ENCODE assay signal across 8 mouse cellular contexts in genomic region chr13:42051202-42051906, GRCm38 (mm10). TPM values are rescaled to one million over a fixed set of nuclear protein-coding genes. Genes with fewer than 3 reads are reported as not detected.
DNase-seq lines count a peak whose midpoint lies in the region; ATAC-seq and TF ChIP-seq lines count a peak whose summit lies in the region.

No protein-coding gene starts in this region.

- peak overlapping the region; percentile 72 for H3K4me2 ChIP-seq in heart, embryonic 12.5 days
- H3K4me2 ChIP-seq in kidney, embryonic 16.5 days (replicated peaks; ENCODE audit: low read depth, low read length) = peak overlapping the region; percentile 76

- H3K27me3 ChIP-seq in erythroblast, embryonic 14.5 days (ENCODE audit: control insufficient read depth) = peaks cover 18% of the 10 kb centered on the region
- H3K27me3 ChIP-seq in heart, embryonic 12.5 days (replicated peaks) = no peaks in the 10 kb centered on the region
- H3K27me3 ChIP-seq in kidney, embryonic 16.5 days (ENCODE audit: insufficient read depth, low read length) = no peaks in the 10 kb centered on the region
- H3K27me3 ChIP-seq in liver, adult 2 months (ENCODE audit: control insufficient read depth, insufficient read depth, low read length) = no peaks in the 10 kb centered on the region

- no peak for TF ChIP-seq POLR2A in liver, adult 2 months (IDR thresholded peaks at IDR 0.05; ENCODE audit: extremely low read depth, insufficient read depth, low read length)

- peak overlapping the region; percentile 92 for H3K9ac ChIP-seq in heart, embryonic 12.5 days
- H3K9ac ChIP-seq in kidney, embryonic 16.5 days (replicated peaks; ENCODE audit: low read length) = peak overlapping the region; percentile 92
- peak overlapping the region; percentile 7; the same call in 1 of the 2 replicates for H3K9ac ChIP-seq in liver, adult 2 months (ENCODE audit: low read depth, low read length)

- no peak for TF ChIP-seq CTCF in liver, adult 2 months (IDR thresholded peaks at IDR 0.05; ENCODE audit: low read depth, low read length)

- DNase-seq in CD4-positive, CD25-positive, alpha-beta regulatory T cell, adult 2 months (ENCODE audit: low read depth, low spot score) = peak; percentile 99
- peak; percentile 85 for DNase-seq in brain, embryonic 18.5 days (ENCODE audit: low read depth, low spot score)
- DNase-seq in liver, adult 2 months (ENCODE audit: extremely low read depth, low read depth, low spot score) = peak; percentile 89
- DNase-seq in spleen, postnatal 36 days (ENCODE audit: low spot score in 2 of 2) = peak; percentile 97 to 98

- 1% methylated on average over 47 of the region's 51 CpGs for WGBS in heart, embryonic 12.5 days
- WGBS in kidney, embryonic 16.5 days = under 1% methylated on average over 34 of the region's 51 CpGs
- WGBS in liver, adult 2 months = under 1% methylated on average over 45 of the region's 51 CpGs

- H3K27ac ChIP-seq in heart, embryonic 12.5 days (ENCODE audit: poor library complexity, severe bottlenecking) = peak overlapping the region; percentile 94
- H3K27ac ChIP-seq in kidney, embryonic 16.5 days (ENCODE audit: low read length) = peak overlapping the region; percentile 99
- peak overlapping the region; percentile 61 for H3K27ac ChIP-seq in liver, adult 2 months (replicated peaks; ENCODE audit: insufficient read depth, low read depth, low read length)

- peak; percentile 92 for ATAC-seq in heart, embryonic 12.5 days (ENCODE audit: insufficient number of reproducible peaks, low FRiP score)
- ATAC-seq in kidney, embryonic 16.5 days (ENCODE audit: low FRiP score, low TSS enrichment) = peak; percentile 90
- ATAC-seq in monocyte, adult 5-6 weeks (replicated peaks; ENCODE audit: insufficient number of reproducible peaks, low FRiP score, low TSS enrichment, poor library complexity, severe bottlenecking) = peak; percentile 85

- H3K4me3 ChIP-seq in erythroblast, embryonic 14.5 days (replicated peaks) = peak overlapping the region; percentile 86
- peak overlapping the region; percentile 90 for H3K4me3 ChIP-seq in heart, embryonic 12.5 days
- H3K4me3 ChIP-seq in kidney, embryonic 16.5 days (ENCODE audit: low read length) = peak overlapping the region; percentile 94
- peak overlapping the region; percentile 39 for H3K4me3 ChIP-seq in liver, adult 2 months (ENCODE audit: insufficient read depth, low read depth, low read length)

- H3K9me3 ChIP-seq in erythroblast, embryonic 14.5 days (ENCODE audit: control insufficient read depth, low read length) = no peaks in the 10 kb centered on the region
- no peaks in the 10 kb centered on the region for H3K9me3 ChIP-seq in heart, embryonic 12.5 days (replicated peaks)
- H3K9me3 ChIP-seq in kidney, embryonic 16.5 days (ENCODE audit: low read length) = no peaks in the 10 kb centered on the region

- no peaks in the 10 kb centered on the region; the same call in 1 of the 2 replicates for H3K79me2 ChIP-seq in liver, adult 2 months (ENCODE audit: control insufficient read depth, insufficient read depth, low read length)

- H3K4me1 ChIP-seq in erythroblast, embryonic 14.5 days (ENCODE audit: control insufficient read depth) = peaks cover 54% of the 10 kb centered on the region
- peaks cover 13% of the 10 kb centered on the region for H3K4me1 ChIP-seq in heart, embryonic 12.5 days (replicated peaks)
- H3K4me1 ChIP-seq in kidney, embryonic 16.5 days (ENCODE audit: insufficient read depth, low read length) = peaks cover 26% of the 10 kb centered on the region
- H3K4me1 ChIP-seq in liver, adult 2 months (ENCODE audit: control insufficient read depth, insufficient read depth, low read length) = peaks cover 6% of the 10 kb centered on the region

- H3K36me3 ChIP-seq in erythroblast, embryonic 14.5 days (ENCODE audit: control insufficient read depth) = peaks cover 10% of the 10 kb centered on the region
- peaks cover 11% of the 10 kb centered on the region for H3K36me3 ChIP-seq in heart, embryonic 12.5 days
- H3K36me3 ChIP-seq in kidney, embryonic 16.5 days (ENCODE audit: insufficient read depth, low read length) = peaks cover 12% of the 10 kb centered on the region; the same call in 1 of the 2 replicates
- H3K36me3 ChIP-seq in liver, adult 2 months (ENCODE audit: control insufficient read depth, insufficient read depth, low read length) = peaks cover 6% of the 10 kb centered on the region

RNA-seq across cellular contexts. Expression of gene Hivep1, which starts 0.5 kb away (rescaled TPM):
- 1.6 and 2.5 TPM in 2 replicates for polyA plus RNA-seq in erythroblast, embryonic 14.5 days (2012)
- polyA plus RNA-seq in heart, embryonic 12.5 days (2016; fragmentation: Nextera tagmentation; extraction: Ambion mirVana) = 10.2 and 10.8 TPM in 2 replicates
- 8.4 and 10.0 TPM in 2 replicates for polyA plus RNA-seq in kidney, embryonic 16.5 days (2015; fragmentation: Nextera tagmentation; extraction: Ambion mirVana)
- total RNA-seq in liver, adult 2 months (2014; rRNA removed) = 3.5 and 5.1 TPM in 2 replicates
- polyA plus RNA-seq in liver, adult 2 months (2012; rRNA removed) = 7.0 and 9.0 TPM in 2 replicates
- total RNA-seq in monocyte, adult 5-6 weeks (2017) = 13.8 to 34.8 TPM (median 22.9 TPM) in 3 replicates

Comparison
In these comparisons a context has a peak if more than half of its experiments do, and no peak if none do; other contexts are left out.
1. Peak in every context shown above with its lines: DNase-seq, ATAC-seq, H3K4me3 ChIP-seq and H3K27ac ChIP-seq.
2. H3K4me3 ChIP-seq: peak in every context shown above with its lines; median percentile 94 in kidney, embryonic 16.5 days; 90 in heart, embryonic 12.5 days; 86 in erythroblast, embryonic 14.5 days; 39 in liver, adult 2 months.
3. H3K9ac ChIP-seq: peak in every context shown above with its lines; median percentile 92 in heart, embryonic 12.5 days; 92 in kidney, embryonic 16.5 days; 7 in liver, adult 2 months.